Mouse (Mus musculus): ENCODE measurements around the gene Dohh.
A peak's percentile ranks its signal among the peaks of the same experiment; 100 is the strongest.

Dohh gene

GRCm38 (mm10) chr10:81383802-81384604, at the start of gene Dohh, which contains the start of gene Gm48551:
Gene Dohh (plus strand): TSS chr10:81384428.
Gene Gm48551 (plus strand): TSS chr10:81384466.
- peak; percentile 98 for DNase-seq (ENCODE audit: low spot score)

GRCm38 (mm10) chr10:81335393-81336340, 48.6 kb upstream of the Dohh start:
- DNase-seq (ENCODE audit: low spot score) = no peak

- no peak for DNase-seq (ENCODE audit: low spot score)
These were observed 47.7 kb upstream of the Dohh start for GRCm38 (mm10) chr10:81336558-81336957.

GRCm38 (mm10) chr10:81340551-81341332, 43.5 kb upstream of the Dohh start:
- no peak for DNase-seq (ENCODE audit: low spot score)

- no peak for DNase-seq (ENCODE audit: low spot score)
These were observed 42.8 kb upstream of the Dohh start for GRCm38 (mm10) chr10:81341333-81341949.

GRCm38 (mm10) chr10:81342686-81343505, 41.3 kb upstream of the Dohh start, which contains the start of gene Gipc3:
Gene Gipc3 (minus strand): TSS chr10:81343266.
- DNase-seq (ENCODE audit: low spot score) = no peak

GRCm38 (mm10) chr10:81344421-81345161, 39.6 kb upstream of the Dohh start:
- DNase-seq (ENCODE audit: low spot score) = no peak

- no peak for DNase-seq (ENCODE audit: low spot score)
These were observed 39.1 kb upstream of the Dohh start for GRCm38 (mm10) chr10:81345162-81345534.

- DNase-seq (ENCODE audit: low spot score) = no peak
These were observed 37.7 kb upstream of the Dohh start for GRCm38 (mm10) chr10:81346453-81347067.

GRCm38 (mm10) chr10:81349146-81349545, 35.1 kb upstream of the Dohh start:
- DNase-seq (ENCODE audit: low spot score) = no peak

- no peak for DNase-seq (ENCODE audit: low spot score)
These were observed 34.3 kb upstream of the Dohh start for GRCm38 (mm10) chr10:81349961-81350350.

- peak; percentile 98 for DNase-seq (ENCODE audit: low spot score)
These were observed 33.7 kb upstream of the Dohh start, which contains the start of gene Hmg20b for GRCm38 (mm10) chr10:81350351-81351063. Gene Hmg20b (minus strand): TSS chr10:81350480.

- no peak for DNase-seq (ENCODE audit: low spot score)
These were observed 32.4 kb upstream of the Dohh start for GRCm38 (mm10) chr10:81351678-81352291.

GRCm38 (mm10) chr10:81354738-81355477, 29.3 kb upstream of the Dohh start:
- no peak for DNase-seq (ENCODE audit: low spot score)

GRCm38 (mm10) chr10:81355533-81355932, 28.7 kb upstream of the Dohh start:
- DNase-seq (ENCODE audit: low spot score) = no peak

GRCm38 (mm10) chr10:81356352-81356990, 27.8 kb upstream of the Dohh start:
- no peak for DNase-seq (ENCODE audit: low spot score)

Data from urinary bladder, postnatal 10 days (tissue).